Mouse (Mus musculus) right cerebral cortex, adult 2 months (tissue): ENCODE measurements at regions not wholly inside any gene's neighbourhood (a gene's known extent, or its start where the extent isn't known, plus 50 kb on each side); places are given as distances from the start of the nearest gene placed in this dataset.
"Not testable (repeated sequence)": the region's sequence is repeated elsewhere in the genome, so short reads cannot be mapped to it uniquely, and the experiment has no call there.

Source experiments
- DNase-seq, 2 experiments: peaks; one replicate each; pipeline ENCODE4 v3.0.0; 2021 to 2022; ENCODE audit warnings: low spot score in 2 of 2

- no peak for DNase-seq
Observed at GRCm38 (mm10) chr2:79018732-79019423, 151.0 kb downstream of the Ube2e3 start.

GRCm38 (mm10) chr2:79022954-79023353 lies 155.0 kb downstream of the Ube2e3 start:
- no peak for DNase-seq

GRCm38 (mm10) chr2:79025678-79026077 lies 157.8 kb downstream of the Ube2e3 start:
- no peak for DNase-seq

- DNase-seq, result no peak
Observed at GRCm38 (mm10) chr2:79030990-79031389, 163.1 kb downstream of the Ube2e3 start.

GRCm38 (mm10) chr2:79036296-79036695 lies 168.4 kb downstream of the Ube2e3 start:
- no peak for DNase-seq

- no peak for DNase-seq
Observed at GRCm38 (mm10) chr2:79038624-79039023, 170.7 kb downstream of the Ube2e3 start.

GRCm38 (mm10) chr2:79044804-79045203 lies 176.9 kb downstream of the Ube2e3 start:
- DNase-seq, result not testable (repeated sequence)

GRCm38 (mm10) chr2:79045508-79045907 lies 177.6 kb downstream of the Ube2e3 start:
- no peak for DNase-seq

GRCm38 (mm10) chr2:79048020-79048419 lies 180.1 kb downstream of the Ube2e3 start:
- no peak for DNase-seq

GRCm38 (mm10) chr2:79048777-79049537 lies 181.0 kb downstream of the Ube2e3 start:
- DNase-seq, result no peak

- DNase-seq, result no peak
Observed at GRCm38 (mm10) chr2:79050495-79051046, 182.6 kb downstream of the Ube2e3 start.

GRCm38 (mm10) chr2:79052226-79052625 lies 184.3 kb downstream of the Ube2e3 start:
- DNase-seq, result no peak

- peak in 1 of 2 experiments; percentile 15 for DNase-seq
Observed at GRCm38 (mm10) chr2:79056138-79056537, 188.2 kb downstream of the Ube2e3 start.

GRCm38 (mm10) chr2:79059115-79059943 lies 191.4 kb downstream of the Ube2e3 start:
- DNase-seq, result peak in 1 of 2 experiments; percentile 17

- DNase-seq, result no peak
Observed at GRCm38 (mm10) chr2:79059944-79060238, 192.0 kb downstream of the Ube2e3 start.

- no peak for DNase-seq
Observed at GRCm38 (mm10) chr2:79060320-79060719, 192.4 kb downstream of the Ube2e3 start.

- no peak for DNase-seq
Observed at GRCm38 (mm10) chr2:79061645-79062044, 193.6 kb upstream of the Itga4 start.

GRCm38 (mm10) chr2:79062196-79062636 lies 193.0 kb upstream of the Itga4 start:
- DNase-seq, result no peak

GRCm38 (mm10) chr2:79063641-79064040 lies 191.6 kb upstream of the Itga4 start:
- no peak for DNase-seq

- DNase-seq, result no peak
Observed at GRCm38 (mm10) chr2:79065321-79065720, 189.9 kb upstream of the Itga4 start.

- DNase-seq, result no peak
Observed at GRCm38 (mm10) chr2:79076115-79076514, 179.1 kb upstream of the Itga4 start.

GRCm38 (mm10) chr2:79078836-79079394 lies 176.3 kb upstream of the Itga4 start:
- DNase-seq, result no peak
